Mouse (Mus musculus) neural tube, embryonic 11.5 days (tissue): ENCODE results near the gene Usp27x. TPM values are rescaled to one million over a fixed set of nuclear protein-coding genes. Genes with fewer than 3 reads are reported as not detected.
A peak's percentile ranks its signal among the peaks of the same experiment; 100 is the strongest.

ENCODE experiments used
- ATAC-seq: fragments of 200-750 bp; cut with Nextera tagmentation; 2 replicates; pipeline ENCODE4 v1.8.0; 2017; ENCODE audit warnings: moderate number of reproducible peaks, mild to moderate bottlenecking, moderate TSS enrichment, moderate library complexity; ENCODE audit not compliant: insufficient read depth, low FRiP score, low TSS enrichment
- DNase-seq: peaks from one replicate; pipeline ENCODE4 v3.0.0-alpha.2; 2015; ENCODE audit warnings: low spot score
- H3K27ac ChIP-seq: fragments of 300-500 bp; sonication (generic); 2 replicates; pipeline ENCODE4 v1.5.1; 2014; ENCODE audit warnings: low read depth, mild to moderate bottlenecking, low read length
- H3K27me3 ChIP-seq: fragments of 300-500 bp; sonication (generic); 2 replicates; pipeline ENCODE4 v1.6.1; 2014; ENCODE audit warnings: mild to moderate bottlenecking, low read length, mixed read lengths; ENCODE audit not compliant: control insufficient read depth, insufficient read depth
- H3K36me3 ChIP-seq: fragments of 300-500 bp; sonication (generic); 2 replicates; pipeline ENCODE4 v1.6.1; 2014; ENCODE audit warnings: mild to moderate bottlenecking, low read length, moderate library complexity, mixed read lengths; ENCODE audit not compliant: control insufficient read depth, insufficient read depth
- H3K4me1 ChIP-seq: fragments of 300-500 bp; sonication (generic); 2 replicates; pipeline ENCODE4 v1.6.1; 2014; ENCODE audit warnings: low read length, mixed read lengths; ENCODE audit not compliant: control insufficient read depth, insufficient read depth
- H3K4me2 ChIP-seq: fragments of 300-500 bp; sonication (generic); 2 replicates; pipeline ENCODE4 v1.6.1; 2014; ENCODE audit warnings: low read depth, mild to moderate bottlenecking, moderate library complexity
- H3K4me3 ChIP-seq: fragments of 300-500 bp; sonication (generic); 2 replicates; pipeline ENCODE4 v1.5.1; 2014; ENCODE audit warnings: low read depth, low read length
- H3K9ac ChIP-seq: fragments of 300-500 bp; sonication (generic); 2 replicates; pipeline ENCODE4 v1.6.1; 2014; ENCODE audit warnings: mild to moderate bottlenecking, low read length
- H3K9me3 ChIP-seq: fragments of 300-500 bp; sonication (generic); 2 replicates; pipeline ENCODE4 v1.6.1; 2016; ENCODE audit warnings: low read length; ENCODE audit not compliant: control insufficient read depth
- WGBS: fragments of 180-500 bp; shearing (Covaris S2); extraction: QIAGEN DNeasy Blood & Tissue Kit; methylation state at CpG from one replicate; pipeline ENCODE4 v1.1.7; 2014; 5-methylcytosine and 5-hydroxymethylcytosine counted together
- polyA plus RNA-seq: library from polyadenylated mRNA; unstranded; fragments of >200 nt; fragmentation: Nextera tagmentation; extraction: Ambion mirVana; gene quantifications from 2 replicates; pipeline ENCODE4 v1.2.1, GENCODE M21; 2014

Usp27x gene
- polyA plus RNA-seq, 1 experiment from 2014 or later, result 0.69 TPM

DNA sequence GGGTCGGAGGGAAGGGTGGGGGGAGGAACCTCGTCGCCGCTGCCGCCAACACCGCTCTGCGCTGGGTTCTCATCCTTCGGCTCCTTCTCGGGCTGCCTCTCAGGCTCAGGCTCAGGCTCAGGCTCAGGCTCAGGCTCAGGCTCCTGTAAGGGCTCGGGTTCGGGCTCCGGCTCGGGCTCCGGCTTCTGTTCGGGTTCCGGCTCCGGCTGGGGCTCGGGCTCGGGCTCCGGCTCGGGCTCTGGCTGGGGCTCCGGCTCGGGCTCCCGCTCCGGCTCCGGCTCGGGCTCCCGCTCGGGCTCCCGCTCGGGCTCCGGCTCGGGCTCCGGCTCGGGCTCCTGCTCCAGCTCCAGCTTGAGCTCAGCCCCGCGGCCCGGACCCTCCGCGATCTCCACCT, 311 bp downstream of the Usp27x start:
- DNase-seq, result no peak
- Histone ChIP-seq H3K9ac (peak overlapping the region; percentile 57), H3K4me2 (peak overlapping the region; percentile 67), H3K9me3 (no peaks in the 10 kb centered on the region), H3K27me3 (no peaks in the 10 kb centered on the region), H3K4me3 (peak overlapping the region; percentile 51), H3K4me1 (no peaks in the 10 kb centered on the region), H3K36me3 (no peaks in the 10 kb centered on the region), H3K27ac (0 out of 2 replicates have a peak overlapping the region, but pooled peaks have one; percentile 49)
- WGBS, result 26% methylated on average over 17 of the region's 40 CpGs
- ATAC-seq, result peak; percentile 38; the same call in 1 of the 2 replicates

GRCm38 (mm10) chrX:7325455-7325854, 50.2 kb downstream of the Usp27x start:
- no peaks in the 10 kb centered on the region for H3K27me3 ChIP-seq
- ATAC-seq, result no peak
- H3K4me3 ChIP-seq, result no peak overlapping the region
- H3K9ac ChIP-seq, result no peak overlapping the region
- no peaks in the 10 kb centered on the region for H3K9me3 ChIP-seq
- no peak overlapping the region for H3K4me2 ChIP-seq
- H3K27ac ChIP-seq, result no peak overlapping the region
- WGBS, result 33% methylated on average over 2 of the region's 2 CpGs
- no peak for DNase-seq
- no peaks in the 10 kb centered on the region for H3K4me1 ChIP-seq
- H3K36me3 ChIP-seq, result no peaks in the 10 kb centered on the region

DNA sequence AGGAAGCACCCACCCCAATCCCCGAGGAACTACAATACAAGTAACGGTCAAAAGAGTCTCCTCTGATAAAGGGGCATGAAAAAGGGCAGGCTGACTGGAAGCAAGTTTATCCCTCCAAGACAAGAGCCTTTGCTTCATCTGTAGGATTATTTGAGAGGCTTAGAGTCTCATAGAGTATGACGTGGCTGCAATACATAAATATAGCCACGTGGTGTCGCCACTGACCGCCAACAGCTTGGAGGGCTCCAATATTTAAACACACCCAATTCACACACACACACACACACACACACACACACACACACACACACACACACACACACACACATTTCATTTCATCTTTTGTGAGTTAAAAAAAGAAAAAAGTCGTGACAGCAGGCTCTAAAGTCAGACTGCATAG, 53.3 kb downstream of the Usp27x start:
- 13% methylated on average over 7 of the region's 7 CpGs for WGBS
- Histone ChIP-seq H3K9ac (no peak overlapping the region), H3K4me1 (no peaks in the 10 kb centered on the region), H3K4me2 (no peak overlapping the region), H3K27ac (no peak overlapping the region), H3K4me3 (no peak overlapping the region), H3K27me3 (no peaks in the 10 kb centered on the region), H3K9me3 (no peaks in the 10 kb centered on the region), H3K36me3 (no peaks in the 10 kb centered on the region)
- ATAC-seq, result no peak
- DNase-seq, result peak; percentile 51

Other genes starting within 250 kb of the Usp27x start
- gene Clcn5, start 56.5 kb downstream of the Usp27x start, polyA plus RNA-seq, result 24.3 and 24.5 TPM in 2 replicates
- not detected in 2 replicates for gene Foxp3, start 197.8 kb upstream of the Usp27x start, polyA plus RNA-seq
- 1.7 and 2.1 TPM in 2 replicates for gene Ppp1r3f, start 198.5 kb upstream of the Usp27x start, polyA plus RNA-seq
- 28.4 and 29.2 TPM in 2 replicates for gene Ccdc22, start 229.7 kb upstream of the Usp27x start, polyA plus RNA-seq
- not detected in 2 replicates for gene Cacna1f, start 231.3 kb upstream of the Usp27x start, polyA plus RNA-seq